Mouse (Mus musculus): Measurements from ENCODE around the gene Olfr839-ps1.

DNA sequence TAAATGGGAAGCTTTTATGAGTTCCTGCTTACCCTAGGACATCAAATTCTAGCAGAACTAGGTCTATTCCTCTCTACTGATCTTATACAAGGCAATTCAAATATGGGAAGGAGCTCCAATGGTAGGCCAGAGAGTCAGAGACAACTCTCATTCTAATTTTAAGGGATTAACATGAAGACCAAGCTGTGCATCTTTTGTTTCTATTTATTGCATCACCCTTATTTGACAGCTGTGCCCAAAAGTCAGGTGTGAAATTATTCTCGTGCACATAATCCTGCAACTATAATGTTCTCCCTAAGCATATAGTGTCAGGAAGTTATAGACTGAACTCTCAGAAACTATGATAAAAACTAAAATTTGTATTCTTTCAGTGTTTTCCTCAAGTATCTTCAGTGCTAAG, at the start of gene Olfr839-ps1:
- no peak for TF ChIP-seq POLR2A (IDR thresholded peaks at IDR 0.05; ENCODE audit: insufficient read depth, low read depth, low read length)
- TF ChIP-seq CTCF (IDR thresholded peaks at IDR 0.05; ENCODE audit: insufficient read depth, low read depth, low read length), result no peak
